Mouse (Mus musculus) c-Kit-positive CD71-positive TER-119-positive erythroid progenitor cells, embryonic 14.5 days (primary cell): Measurements from ENCODE around the gene Cdhr1.

Source experiments
- DNase-seq: peaks from one replicate; pipeline ENCODE4 v3.0.0-alpha.2; 2013; ENCODE audit warnings: low spot score

Gene Cdhr1

GRCm38 (mm10) chr14:37068516-37068915, 29.6 kb downstream of the Cdhr1 start:
- peak; percentile 8 for DNase-seq

- no peak for DNase-seq
These were observed 30.5 kb downstream of the Cdhr1 start, which contains the start of gene Lrit2 for GRCm38 (mm10) chr14:37067629-37068028. Gene Lrit2, plus strand, starts transcription at chr14:37067929.

- no peak for DNase-seq
These were observed 31.5 kb downstream of the Cdhr1 start for GRCm38 (mm10) chr14:37066636-37067035.

- no peak for DNase-seq
These were observed 33.3 kb downstream of the Cdhr1 start for GRCm38 (mm10) chr14:37064849-37065248.

GRCm38 (mm10) chr14:37048914-37049410, 49.2 kb downstream of the Cdhr1 start, which contains the start of gene Rgr:
Gene Rgr, minus strand, starts transcription at chr14:37048964.
- no peak for DNase-seq

- DNase-seq: no peak
These were observed 63.7 kb downstream of the Cdhr1 start for GRCm38 (mm10) chr14:37034432-37034831.

GRCm38 (mm10) chr14:37033241-37033640, 64.9 kb downstream of the Cdhr1 start:
- peak; percentile 20 for DNase-seq

- no peak for DNase-seq
These were observed 65.6 kb downstream of the Cdhr1 start for GRCm38 (mm10) chr14:37032481-37033104.

- DNase-seq: no peak
These were observed 69.6 kb downstream of the Cdhr1 start for GRCm38 (mm10) chr14:37028555-37028954.

GRCm38 (mm10) chr14:37027951-37028350, 70.2 kb downstream of the Cdhr1 start:
- DNase-seq: no peak
